Mouse (Mus musculus) spleen, adult 18-20 months (tissue): ENCODE data around the gene Plekhh2.
"Not testable (repeated sequence)": the region's sequence is repeated elsewhere in the genome, so short reads cannot be mapped to it uniquely, and the experiment has no call there.

Experiments
- DNase-seq, 2 experiments: peaks; one replicate each; pipeline ENCODE4 v3.0.0; 2022; ENCODE audit warnings: mixed read lengths in 2 of 2

Gene Plekhh2

DNA sequence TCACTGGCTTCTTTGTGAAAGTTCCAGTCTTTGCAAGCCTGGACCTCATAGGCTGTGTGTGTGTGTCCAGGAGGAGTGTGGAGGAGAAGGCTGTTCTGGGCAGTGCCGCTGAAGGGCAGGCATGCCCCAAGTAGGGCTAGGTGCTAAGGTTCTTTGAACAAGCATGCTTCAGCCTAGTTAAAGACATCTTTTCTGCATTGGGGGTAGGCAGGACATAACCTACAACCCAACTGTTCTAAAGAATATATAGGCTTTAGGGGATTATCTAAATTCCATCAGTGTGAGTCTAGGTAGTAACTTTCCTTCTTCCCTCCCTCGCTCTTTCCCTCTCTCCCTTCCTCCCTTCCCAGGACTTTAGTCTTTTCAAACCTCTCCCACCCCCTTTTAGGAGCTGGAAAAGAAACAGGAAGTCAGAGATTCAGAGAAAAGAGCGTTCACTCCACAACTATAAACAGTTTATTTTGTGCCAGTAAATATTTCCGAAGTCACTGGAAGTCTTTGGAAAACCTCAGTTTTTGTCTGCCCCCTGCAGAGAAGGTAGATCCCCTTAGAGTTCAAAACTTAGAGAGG, 906 bp downstream of the Plekhh2 start:
- DNase-seq, result no peak

DNA sequence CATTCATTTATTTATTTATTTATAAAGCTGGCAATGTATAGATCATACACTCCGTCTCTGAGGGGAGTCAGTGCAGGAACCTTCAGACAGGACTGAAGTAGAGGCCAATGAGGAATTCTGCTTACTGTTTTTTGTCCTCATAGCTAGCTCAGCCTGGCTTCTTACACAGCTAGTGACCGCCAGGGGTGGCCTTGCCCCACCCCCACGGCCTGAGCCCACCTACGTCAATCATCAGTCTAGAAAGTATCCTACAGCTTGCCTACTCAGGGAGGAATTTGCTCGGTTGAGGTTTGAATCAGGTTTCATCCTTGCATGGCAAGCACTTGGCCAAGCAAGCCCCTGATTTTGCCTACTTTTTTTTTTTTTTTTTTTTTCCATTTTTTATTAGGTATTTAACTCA, 4.2 kb downstream of the Plekhh2 start:
- no peak for DNase-seq

DNA sequence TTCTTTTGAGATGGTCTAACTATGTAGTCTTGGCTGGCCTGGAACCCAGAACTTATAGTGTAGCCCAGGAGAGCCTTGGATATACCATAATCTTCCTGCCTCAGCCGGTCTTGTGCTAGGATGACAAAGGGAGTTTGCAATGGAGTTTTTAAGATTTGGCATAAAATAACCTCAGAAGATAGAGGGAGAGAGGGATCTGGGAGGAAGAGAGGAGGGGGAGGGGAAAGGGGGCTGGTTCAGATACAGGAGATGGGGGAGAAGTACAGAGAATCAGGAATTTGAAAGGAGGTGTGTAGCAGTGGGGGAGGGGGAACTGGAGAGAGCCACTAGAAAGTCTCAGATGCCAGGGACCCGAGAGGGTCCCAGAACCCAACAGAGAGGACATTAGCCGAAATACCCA, 7.7 kb downstream of the Plekhh2 start:
- DNase-seq, result no peak

DNA sequence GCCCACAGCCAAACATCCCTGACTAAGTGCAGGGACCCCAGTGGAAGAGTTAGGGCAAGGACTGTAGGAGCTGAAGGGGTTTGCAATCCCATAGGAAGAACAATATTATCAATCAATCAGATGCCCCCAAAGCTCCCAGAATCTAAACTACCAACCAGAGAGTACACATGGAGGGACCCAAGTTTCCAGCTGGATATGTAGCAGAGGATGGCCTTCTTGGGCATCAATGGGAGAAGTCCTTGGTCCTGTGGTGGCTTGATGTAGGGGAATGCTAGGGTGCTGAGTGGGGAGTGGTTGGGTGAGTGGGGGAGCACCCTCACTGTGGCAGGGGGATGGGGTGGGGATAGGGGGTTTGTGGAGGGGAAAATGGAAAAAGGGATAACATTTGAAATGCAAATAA, 8.4 kb downstream of the Plekhh2 start:
- no peak for DNase-seq

DNA sequence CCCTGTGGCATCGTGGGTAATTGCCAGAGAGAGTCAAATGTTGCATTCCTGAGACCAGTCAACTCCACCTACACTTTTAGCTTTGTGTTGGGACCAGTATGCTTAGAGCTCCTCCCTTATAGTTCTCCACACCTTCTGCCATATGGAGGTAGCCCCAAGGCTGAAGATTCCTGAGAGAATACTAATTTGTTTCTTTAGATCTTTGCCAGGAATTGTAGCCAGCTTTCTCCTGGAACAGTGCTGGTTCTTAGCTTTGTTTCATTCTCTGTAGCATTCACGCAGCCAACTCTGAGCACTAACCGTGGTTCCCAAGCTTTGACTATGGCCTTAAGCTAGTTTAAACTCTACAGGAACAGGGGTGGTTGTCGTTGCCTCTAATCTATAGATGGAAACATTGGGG, 17.7 kb downstream of the Plekhh2 start:
- DNase-seq, result no peak

DNA sequence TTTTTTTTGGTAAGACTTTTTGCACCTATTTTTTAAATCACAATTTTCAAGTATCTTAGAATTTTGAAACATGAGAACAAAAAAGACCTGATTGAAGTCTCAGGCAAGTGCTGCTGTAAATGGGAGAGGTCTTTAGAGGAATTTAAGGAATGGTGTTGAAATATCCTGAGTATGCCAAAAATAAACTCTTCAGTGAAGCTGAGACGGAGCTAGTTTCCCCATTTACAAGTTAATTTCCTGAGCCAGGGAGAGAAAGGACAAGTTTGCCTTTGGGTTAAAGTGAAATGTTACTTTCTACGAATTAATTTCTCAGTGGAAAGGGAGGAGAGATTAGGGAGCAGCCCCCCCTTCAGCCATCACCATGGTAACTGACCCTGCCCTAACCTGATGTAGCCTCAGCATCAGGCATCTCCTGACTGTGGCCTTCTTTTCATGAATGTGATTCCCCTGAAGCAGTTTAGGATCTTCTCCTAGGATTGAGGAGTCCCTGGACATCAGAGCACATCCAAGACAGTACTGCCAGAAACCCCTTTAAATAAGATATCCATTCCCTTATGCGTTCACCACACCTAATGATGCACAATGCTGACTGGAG, 18.6 kb downstream of the Plekhh2 start:
- DNase-seq, result no peak

DNA sequence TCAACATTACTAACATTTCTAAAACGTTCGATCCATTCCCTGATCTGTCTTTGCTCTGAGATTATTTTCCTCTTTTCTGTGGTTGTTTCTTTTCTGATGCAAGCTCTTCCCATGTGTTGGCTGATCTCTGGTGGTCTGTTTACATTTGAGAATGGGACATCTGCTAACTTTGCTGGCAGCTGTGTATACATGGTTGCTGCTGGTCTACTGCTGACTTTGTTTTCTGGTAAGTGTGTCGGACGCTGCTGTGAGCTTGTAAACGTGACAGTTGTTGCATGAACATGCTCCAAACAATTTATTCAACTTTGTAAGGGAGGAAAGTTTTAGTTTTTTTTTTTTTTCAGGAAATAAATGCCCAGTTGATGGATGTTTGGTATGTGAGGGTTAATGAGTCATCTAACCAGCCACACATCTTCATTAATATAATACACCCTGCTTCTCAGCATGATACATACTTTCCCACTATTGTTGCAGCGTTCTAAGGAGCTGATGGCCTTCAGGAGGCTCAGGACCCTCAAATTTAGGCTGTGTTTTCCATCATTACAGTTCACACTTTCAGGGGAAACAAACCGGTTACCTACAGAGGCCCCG, 21.3 kb downstream of the Plekhh2 start:
- DNase-seq, result no peak

DNA sequence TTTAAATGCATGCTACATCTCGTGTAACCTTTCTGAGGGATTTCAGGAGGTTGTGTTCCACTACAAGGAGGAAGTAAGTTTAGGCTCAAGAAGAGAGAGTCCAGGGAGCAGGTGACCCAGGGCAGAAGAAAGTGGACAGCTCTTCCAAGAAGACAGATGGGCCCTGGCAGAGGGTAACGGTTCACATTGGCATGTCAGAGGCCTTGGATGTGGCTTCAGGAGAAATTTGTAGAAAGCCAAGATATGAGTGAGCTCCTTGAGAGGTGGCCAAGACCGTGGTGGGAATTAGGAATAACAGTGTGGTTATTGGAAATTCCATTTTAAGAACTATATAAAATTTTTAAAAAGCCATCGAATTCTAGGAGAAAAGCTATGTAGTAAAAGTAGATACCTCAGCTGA, 22.1 kb downstream of the Plekhh2 start:
- no peak for DNase-seq

DNA sequence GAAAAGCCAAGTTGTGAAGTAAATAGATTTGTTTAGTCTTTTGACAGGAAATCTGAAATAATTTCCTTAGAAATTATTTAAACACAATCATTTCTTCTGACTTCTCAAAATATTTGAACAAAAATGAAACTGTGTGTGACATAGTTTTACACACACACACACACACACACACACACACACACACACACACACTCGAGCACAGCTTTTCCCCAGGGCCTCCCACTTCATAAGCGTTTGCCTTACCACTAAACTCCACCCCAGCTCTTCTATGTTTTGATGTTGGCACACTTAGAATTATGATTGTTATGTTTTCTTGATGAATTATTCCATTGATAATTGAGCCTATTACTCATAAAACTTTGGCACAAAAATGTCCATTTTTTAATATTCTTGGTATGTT, 22.9 kb downstream of the Plekhh2 start:
- DNase-seq, result no peak

DNA sequence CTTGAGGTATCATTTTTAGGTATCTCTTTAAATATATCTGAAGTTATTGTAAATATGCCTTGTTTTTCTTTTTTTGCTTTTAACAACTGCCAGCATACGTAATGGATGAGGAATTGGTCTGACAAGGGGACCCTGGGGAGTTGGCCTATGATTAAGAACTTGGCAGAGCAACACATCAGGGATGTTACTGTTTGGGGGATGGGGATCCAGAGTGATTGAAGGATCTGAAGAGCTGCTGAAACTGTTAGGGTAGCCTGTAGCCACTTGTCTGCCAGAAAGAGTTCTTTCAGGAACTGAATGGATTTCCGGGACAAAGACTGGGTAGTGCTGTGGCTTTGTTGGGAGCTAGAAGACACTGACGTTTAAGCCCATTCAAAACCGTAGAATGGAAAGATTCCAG, 23.5 kb downstream of the Plekhh2 start:
- DNase-seq, result no peak

DNA sequence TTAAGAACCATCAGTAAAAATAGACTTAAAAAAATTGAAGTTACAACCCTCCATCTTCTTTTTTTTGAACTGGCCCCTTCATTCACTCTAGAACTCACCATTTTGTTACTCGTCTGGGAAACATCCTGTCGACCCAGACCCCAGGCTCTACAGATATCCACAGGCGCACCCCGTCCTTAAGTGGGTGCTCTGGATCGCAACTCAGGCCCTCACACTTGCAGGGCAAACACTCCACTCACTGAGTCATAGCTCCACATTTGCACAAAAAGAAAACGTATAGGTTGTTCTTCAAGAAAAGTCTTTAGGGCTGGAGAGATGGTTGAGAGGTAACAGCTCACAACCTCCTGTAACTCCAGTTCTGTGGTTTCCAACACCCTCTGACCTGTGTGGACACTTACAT, 25.6 kb downstream of the Plekhh2 start:
- DNase-seq, result no peak

DNA sequence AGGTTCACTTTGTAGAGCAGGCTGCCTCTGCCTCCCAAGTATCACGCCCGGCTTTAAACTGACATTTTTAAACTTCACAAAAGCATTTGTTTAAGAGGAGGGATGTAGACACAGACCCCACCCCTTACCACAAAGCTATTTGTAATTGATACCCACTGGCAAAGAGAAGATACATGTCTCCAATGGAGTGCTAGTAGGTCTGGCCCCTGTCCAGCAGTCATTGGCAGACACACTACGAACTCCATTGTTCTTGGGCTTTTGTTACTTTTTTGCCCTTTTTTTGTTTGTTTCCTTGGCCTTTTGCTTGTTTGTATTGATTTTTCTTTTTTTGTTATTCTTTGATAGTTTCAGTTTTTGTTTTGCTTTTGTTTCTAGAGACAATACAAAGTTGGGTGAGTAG, 26.3 kb downstream of the Plekhh2 start:
- no peak for DNase-seq

DNA sequence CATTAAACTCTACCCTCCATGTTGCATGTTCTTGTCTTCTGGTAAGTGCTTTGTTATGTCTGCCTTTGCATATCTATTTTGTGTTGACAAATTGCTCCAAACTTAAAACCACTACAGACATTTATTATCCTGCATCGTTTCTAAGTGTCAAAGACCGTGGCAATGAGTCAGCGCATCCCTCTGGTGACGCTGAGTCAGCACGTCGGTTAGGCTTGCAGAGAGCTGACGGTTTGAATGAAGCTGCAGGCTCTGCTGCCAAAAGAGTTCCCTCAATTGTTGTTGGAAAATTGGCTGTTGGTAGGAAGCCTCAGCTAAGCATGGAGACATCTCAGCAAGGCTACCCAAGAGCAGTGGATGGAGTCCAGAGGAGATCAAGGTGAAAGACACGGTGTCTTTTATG, 28.9 kb downstream of the Plekhh2 start:
- DNase-seq, result no peak

DNA sequence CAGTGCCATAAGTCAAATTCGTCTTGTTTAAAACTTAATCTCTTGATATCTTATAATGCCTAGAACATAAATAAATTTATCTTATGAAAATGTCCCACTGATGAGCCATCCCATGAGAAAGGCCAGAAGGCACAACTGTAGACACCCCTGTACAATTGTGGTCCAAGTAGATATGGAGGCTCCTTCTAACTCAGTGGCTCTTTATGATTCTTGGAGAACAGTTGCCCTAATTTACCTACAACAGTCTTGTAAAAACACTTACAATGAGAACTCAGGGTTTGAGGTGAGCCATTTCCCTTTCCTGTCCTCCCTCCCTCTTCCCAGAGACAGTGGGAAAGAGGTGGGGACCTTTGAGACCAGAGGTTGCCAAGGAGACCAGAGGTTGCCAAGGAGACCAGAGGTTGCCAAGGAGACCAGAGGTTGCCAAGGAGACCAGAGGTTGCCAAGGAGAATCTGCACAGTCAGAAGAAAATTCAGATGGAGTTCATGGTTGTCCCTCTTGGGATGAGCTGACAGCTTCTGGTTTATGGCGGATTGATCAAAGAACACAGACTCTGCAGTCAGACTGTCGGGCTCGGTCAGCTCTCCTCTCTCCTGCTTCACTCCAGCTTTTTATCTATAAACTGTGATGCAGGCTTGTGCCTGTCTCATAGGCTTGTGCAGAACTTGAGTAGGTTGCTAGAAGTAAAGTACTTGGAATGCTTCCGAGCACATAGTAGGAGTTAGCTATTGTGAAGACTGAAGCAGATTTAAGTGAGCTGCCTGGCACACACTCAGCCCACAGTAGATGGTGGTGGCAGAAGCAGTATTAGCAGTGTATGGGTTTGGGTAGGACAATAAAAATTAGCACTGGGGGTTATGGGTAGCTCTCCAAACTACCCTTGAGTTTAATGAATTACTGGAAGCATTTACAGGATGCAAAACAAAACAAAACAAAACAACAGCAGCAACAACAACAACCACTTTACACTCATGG, 39.5 kb downstream of the Plekhh2 start:
- no peak for DNase-seq

DNA sequence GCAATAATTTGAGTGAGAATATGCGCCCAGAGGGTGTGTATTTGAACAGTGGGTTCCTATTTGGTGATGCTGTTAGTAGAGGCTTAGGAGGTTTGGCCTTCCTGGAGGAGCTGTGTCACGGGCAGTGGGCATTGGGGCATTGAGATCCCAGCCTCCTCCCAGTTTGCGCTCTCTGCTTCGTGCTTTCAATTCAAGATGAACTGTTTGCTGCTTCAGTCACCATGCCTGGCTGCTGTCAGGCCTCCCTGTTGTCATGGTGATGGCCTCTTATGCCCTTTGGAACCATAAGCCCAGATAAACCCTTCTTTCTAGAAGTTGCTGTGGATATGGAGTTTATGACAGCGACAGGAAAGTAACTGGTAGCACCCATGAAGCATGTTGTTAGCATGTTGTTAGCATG, 40.5 kb downstream of the Plekhh2 start:
- no peak for DNase-seq

DNA sequence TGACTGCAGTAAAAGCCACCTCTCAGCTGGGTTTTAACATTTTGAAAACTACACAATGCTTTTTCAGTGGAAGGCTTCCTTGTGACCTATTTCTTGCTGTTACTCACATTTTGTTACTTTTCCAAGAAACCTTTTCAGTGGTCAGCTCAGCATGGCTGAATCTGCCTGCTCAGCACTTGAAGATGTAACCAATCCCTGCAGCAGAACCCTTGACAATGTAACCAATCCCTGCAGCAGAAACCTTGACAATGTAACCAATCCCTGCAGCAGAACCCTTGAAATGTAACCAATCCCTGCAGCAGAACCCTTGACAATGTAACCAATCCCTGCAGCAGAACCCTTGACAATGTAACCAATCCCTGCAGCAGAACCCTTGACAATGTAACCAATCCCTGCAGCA, 52.6 kb downstream of the Plekhh2 start:
- DNase-seq, result not testable (repeated sequence)

DNA sequence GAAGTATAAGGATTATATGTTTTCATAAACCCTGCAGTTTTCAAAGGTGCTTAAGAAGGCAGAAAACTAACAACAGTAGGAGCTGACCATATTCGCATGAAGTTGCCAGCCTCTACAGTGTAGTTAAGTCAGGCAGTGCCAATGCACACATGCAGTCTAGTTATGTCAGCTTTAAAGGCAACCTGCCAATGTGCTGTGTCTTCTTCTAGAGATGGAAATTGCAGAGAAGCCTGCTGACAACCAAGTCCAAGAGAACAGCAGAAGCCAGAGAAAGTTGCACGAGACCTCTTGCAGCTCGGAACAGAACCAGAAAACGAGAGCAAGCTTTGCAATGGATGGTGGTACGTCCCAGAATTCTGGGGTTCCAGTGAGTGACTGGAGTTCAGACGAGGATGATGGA, 54.1 kb downstream of the Plekhh2 start:
- no peak for DNase-seq

DNA sequence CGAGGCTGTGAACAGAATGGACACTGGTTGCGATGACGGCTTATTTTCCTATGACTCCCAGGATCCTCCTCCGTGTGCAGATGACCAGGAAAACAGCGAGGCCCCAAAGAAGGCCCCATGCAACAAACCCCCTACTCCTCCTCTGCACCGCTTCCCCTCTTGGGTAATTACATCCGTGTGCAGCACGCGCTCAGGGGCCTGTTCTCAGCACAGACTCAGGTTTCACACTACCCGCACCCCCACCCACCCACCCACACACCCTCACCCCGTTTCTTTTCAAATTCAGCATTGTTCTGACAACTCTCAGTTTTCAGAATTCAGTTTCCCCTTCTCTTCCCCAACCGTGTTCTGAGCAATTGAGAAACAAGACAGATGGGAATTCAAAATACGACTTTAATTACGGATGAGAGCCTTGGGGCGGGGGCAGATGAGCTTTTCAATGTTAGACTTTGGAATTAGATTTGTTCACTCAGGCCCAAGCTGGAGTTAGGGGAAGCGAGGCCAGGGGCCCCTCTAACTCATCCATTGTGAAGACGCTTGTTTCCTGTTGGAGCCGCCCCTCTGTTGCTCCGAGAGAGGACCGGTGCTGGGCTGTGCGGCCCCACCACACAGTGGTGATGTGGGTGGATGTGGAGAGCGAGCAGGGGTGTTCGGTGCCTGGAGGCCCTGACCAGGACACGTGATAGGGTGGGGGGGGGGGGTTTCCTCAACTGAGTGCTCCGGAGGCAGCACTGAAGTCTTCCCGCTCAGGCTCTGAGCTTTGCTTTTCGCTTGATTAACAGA, 55.3 kb downstream of the Plekhh2 start:
- DNase-seq, result no peak

DNA sequence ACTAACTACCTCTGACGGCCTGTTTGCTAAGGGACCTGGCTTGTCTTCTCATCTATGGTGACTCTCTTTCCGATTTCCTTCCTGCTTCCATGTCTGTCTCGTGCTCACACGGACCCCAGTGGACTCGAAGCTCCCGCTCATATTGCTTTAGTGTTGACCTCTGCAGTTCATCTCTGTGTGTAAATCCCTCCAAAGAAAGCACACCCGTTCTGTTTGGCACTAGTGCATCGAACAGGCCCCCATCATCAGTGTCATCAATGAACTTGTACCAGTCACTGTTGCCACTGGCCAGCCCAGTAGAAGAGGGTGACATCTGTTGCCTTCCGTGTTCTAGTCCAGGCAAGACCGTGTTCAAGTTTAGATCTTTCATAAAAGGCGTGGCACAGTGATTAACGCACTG, 57.1 kb downstream of the Plekhh2 start:
- DNase-seq, result no peak

DNA sequence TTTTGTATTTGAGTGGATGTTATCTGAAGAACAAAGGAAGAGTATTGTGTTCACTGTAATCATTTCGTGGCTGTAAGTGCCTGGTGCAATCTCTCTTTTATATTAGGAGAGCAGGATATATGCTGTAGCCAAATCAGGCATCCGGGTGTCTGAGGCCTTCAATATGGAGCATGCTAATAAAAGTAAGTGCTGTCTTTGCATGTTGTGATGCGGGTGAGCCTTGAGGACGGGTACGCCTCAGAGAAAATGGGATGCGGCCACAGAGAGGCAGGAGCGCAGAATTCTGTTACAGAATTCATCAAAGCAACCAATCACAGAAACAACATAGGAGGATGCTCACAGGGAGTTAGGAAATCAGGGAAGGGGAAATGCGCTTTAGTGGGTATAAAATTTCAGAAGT, 58.1 kb downstream of the Plekhh2 start:
- no peak for DNase-seq

DNA sequence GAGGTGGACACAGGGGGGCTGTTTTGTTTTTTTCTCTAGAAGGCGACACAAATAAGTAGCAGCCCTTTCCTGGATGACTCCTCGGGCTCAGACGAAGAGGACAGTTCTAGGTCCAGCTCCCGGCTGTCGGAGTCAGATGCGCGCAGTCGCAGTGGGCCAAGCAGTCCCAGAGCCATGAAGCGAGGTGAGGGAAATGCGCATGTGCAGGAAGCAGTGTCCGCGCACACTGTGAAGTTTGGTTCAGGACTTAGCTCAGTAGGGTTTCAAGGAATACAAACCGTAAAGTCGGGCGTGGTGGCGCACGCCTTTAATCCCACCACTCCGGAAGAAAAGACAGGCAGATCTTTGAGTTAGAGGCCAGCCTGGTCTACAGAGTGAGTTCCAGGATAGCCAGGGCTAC, 59.9 kb downstream of the Plekhh2 start:
- DNase-seq, result no peak

DNA sequence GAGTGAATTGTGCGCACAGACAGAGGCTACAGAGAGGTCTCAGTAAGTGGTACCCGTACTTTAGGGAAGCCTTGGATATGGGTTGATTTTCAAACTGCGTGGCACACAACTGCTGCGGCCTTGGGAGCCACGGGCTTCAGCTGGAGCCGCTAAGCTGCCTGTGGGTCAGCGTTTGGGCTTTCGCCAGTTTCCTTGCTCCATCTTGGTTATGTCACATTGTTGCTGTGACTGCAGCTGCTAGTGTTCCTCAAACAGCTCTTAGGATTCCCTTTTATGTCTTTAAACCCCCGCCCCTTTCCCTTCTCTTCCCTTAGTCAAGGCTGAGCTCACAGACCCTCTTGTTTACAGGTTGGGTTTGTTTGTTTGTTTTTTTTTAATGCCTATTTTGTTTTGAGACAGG, 61.6 kb downstream of the Plekhh2 start:
- DNase-seq, result no peak

DNA sequence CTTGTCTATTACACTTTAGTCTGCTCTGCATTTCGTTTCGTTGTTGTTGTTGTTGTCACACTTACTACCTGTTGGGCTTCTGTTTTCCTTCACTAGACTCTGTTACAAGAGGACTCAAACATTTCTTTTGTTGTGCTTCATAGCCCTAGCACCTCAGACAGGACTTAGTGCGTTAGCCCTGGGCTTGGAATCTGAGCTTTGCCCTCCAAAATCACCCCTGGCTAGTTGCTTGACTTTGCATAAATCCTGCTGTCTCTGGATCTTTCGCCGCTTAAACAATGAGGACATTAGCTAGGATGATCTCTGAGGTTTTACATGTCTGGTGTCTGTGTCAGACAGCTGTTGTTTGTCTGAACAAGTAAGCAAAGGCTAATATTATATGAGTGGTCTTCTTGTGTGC, 62.2 kb downstream of the Plekhh2 start:
- DNase-seq, result no peak
